Comparison of ENCODE assay signal across 8 mouse cellular contexts in genomic region chr13:99900557-99900892, GRCm38 (mm10). TPM values are rescaled to one million over a fixed set of nuclear protein-coding genes. Genes with fewer than 3 reads are reported as not detected.
A peak's percentile ranks its signal among the peaks of the same experiment; 100 is the strongest.
DNase-seq lines count a peak whose midpoint lies in the region; ATAC-seq and TF ChIP-seq lines count a peak whose summit lies in the region.

No protein-coding gene starts in this region.

- H3K27ac ChIP-seq in cerebellum, adult 2 months (ENCODE audit: insufficient read depth, low read length): no peak overlapping the region
- no peak overlapping the region for H3K27ac ChIP-seq in heart, embryonic 16.5 days (ENCODE audit: low read length)
- no peak overlapping the region for H3K27ac ChIP-seq in midbrain, embryonic 15.5 days

- peak; percentile 41; the same call in 1 of the 2 replicates for ATAC-seq in heart, embryonic 16.5 days (replicated peaks; ENCODE audit: extremely low read depth, insufficient read depth, low FRiP score)
- ATAC-seq in midbrain, embryonic 15.5 days (replicated peaks): peak; percentile 60

- peaks cover 3% of the 10 kb centered on the region; the same call in 1 of the 2 replicates for H3K27me3 ChIP-seq in cerebellum, adult 2 months (ENCODE audit: control insufficient read depth, insufficient read depth, low read length)
- peaks cover 40% of the 10 kb centered on the region for H3K27me3 ChIP-seq in heart, embryonic 16.5 days (ENCODE audit: control insufficient read depth, insufficient read depth, low read length)
- H3K27me3 ChIP-seq in midbrain, embryonic 15.5 days (replicated peaks): peaks cover 30% of the 10 kb centered on the region

- no peaks in the 10 kb centered on the region for H3K4me1 ChIP-seq in cerebellum, adult 2 months (ENCODE audit: control insufficient read depth, insufficient read depth, low read length)
- peaks cover 3% of the 10 kb centered on the region; the same call in 1 of the 2 replicates for H3K4me1 ChIP-seq in heart, embryonic 16.5 days (ENCODE audit: control insufficient read depth, insufficient read depth, low read length)
- H3K4me1 ChIP-seq in midbrain, embryonic 15.5 days: peaks cover 21% of the 10 kb centered on the region

- peak overlapping the region; percentile 39; the same call in 1 of the 2 replicates for H3K4me2 ChIP-seq in heart, embryonic 16.5 days (ENCODE audit: low read depth, low read length)
- H3K4me2 ChIP-seq in midbrain, embryonic 15.5 days: peak overlapping the region; percentile 59

- H3K4me3 ChIP-seq in cerebellum, adult 2 months (replicated peaks; ENCODE audit: insufficient read depth, low read depth, low read length): no peak overlapping the region
- no peak overlapping the region for H3K4me3 ChIP-seq in heart, embryonic 16.5 days (ENCODE audit: low read length)
- peak overlapping the region; percentile 35 for H3K4me3 ChIP-seq in midbrain, embryonic 15.5 days

- H3K9ac ChIP-seq in heart, embryonic 16.5 days (ENCODE audit: low read length): no peak overlapping the region
- peak overlapping the region; percentile 30 for H3K9ac ChIP-seq in midbrain, embryonic 15.5 days

- H3K9me3 ChIP-seq in heart, embryonic 16.5 days (replicated peaks; ENCODE audit: control insufficient read depth, low read length): no peaks in the 10 kb centered on the region
- no peaks in the 10 kb centered on the region for H3K9me3 ChIP-seq in midbrain, embryonic 15.5 days

- no peaks in the 10 kb centered on the region for H3K36me3 ChIP-seq in heart, embryonic 16.5 days (ENCODE audit: control insufficient read depth, insufficient read depth)
- H3K36me3 ChIP-seq in midbrain, embryonic 15.5 days (replicated peaks): no peaks in the 10 kb centered on the region

- no peak for TF ChIP-seq POLR2A in cerebellum, adult 2 months (IDR thresholded peaks at IDR 0.05; ENCODE audit: borderline replicate concordance, insufficient read depth, low read length)

- WGBS in cerebellum, adult 2 months: under 1% methylated on average over 26 of the region's 30 CpGs
- WGBS in heart, embryonic 16.5 days: 4% methylated on average over 30 of the region's 30 CpGs
- WGBS in midbrain, embryonic 15.5 days: under 1% methylated on average over 30 of the region's 30 CpGs

- DNase-seq in cerebellum, adult 2 months: peak; percentile 1 to 7
- DNase-seq in cerebellum, adult 9-11 months: no peak
- peak; percentile 54 to 61 for DNase-seq in B cell, adult 2 months
- DNase-seq in embryo, embryonic 10.5 days (ENCODE audit: low spot score): peak; percentile 82
- peak; percentile 63 to 67 for DNase-seq in kidney, postnatal 25 days
- DNase-seq in natural killer cell, adult 2 months (ENCODE audit: low spot score in 2 of 2): no peak

- no peak for TF ChIP-seq CTCF in cerebellum, adult 2 months (IDR thresholded peaks at IDR 0.05; ENCODE audit: borderline replicate concordance, insufficient read depth, low read depth, low read length)

RNA-seq across cellular contexts. Expression of gene Cartpt, which starts 0.4 kb away (rescaled TPM):
- polyA plus RNA-seq in cerebellum, adult 2 months (2012; rRNA removed): 5.3 and 6.0 TPM in 2 replicates
- polyA plus RNA-seq in heart, embryonic 16.5 days (2015; fragmentation: Nextera tagmentation; extraction: Ambion mirVana): 0.42 and 0.49 TPM in 2 replicates
- polyA plus RNA-seq in midbrain, embryonic 15.5 days (2015; fragmentation: Nextera tagmentation; extraction: Ambion mirVana): 16.8 and 19.2 TPM in 2 replicates

Comparison
In these comparisons a context has a peak if more than half of its experiments do, and no peak if none do; other contexts are left out.
1. DNase-seq: peak in cerebellum, adult 2 months (2 of 2), B cell, adult 2 months (2 of 2), embryo, embryonic 10.5 days (single experiment) and kidney, postnatal 25 days (2 of 2); none in cerebellum, adult 9-11 months (single experiment) and natural killer cell, adult 2 months (0 of 2).